Mouse (Mus musculus) retina, postnatal 7 days (tissue): ENCODE data around the gene Ddx18.

ENCODE experiments used
- DNase-seq: peaks from one replicate; pipeline ENCODE4 v3.0.0-alpha.2; 2012; ENCODE audit warnings: low read depth, low spot score

Ddx18 gene

DNA sequence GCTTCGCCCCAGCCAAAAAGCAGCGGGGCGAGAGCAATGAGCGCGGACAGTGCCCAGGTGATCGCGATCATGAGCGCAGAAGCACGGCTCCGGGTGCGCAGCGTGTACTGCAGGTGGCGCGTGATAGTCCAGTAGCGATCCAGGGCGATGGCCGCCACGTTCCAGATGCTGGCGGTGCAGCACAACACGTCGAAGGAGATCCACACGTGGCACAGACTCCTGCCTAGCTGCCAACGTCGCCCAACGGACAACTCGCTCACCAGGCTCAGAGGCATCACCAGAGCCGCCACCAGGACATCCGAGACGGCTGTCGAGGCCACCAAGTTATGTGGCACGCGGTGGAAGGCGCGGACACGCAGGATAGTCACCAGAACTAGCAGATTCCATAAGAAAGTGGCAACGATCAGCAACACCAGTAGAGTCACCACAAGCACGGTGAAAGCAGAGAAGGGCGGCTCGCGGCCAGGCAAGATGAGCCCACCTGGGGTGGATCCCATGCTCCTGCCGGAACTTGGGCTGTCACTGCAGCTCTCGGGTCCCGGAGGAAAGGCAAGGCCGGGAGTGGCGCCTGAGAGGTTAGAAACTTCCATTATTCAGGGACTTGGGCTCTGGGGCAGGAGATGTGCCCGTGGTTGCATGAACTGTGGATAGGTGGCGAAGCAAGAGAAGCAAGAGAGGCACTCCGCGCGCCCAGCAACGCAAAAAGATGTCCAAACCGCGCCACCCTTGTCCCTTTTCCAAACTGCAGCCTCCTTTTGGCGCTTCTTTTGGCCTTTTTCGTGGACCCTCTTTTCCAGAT lies 40.0 kb downstream of the Ddx18 start:
- no peak for DNase-seq

GRCm38 (mm10) chr1:121527061-121527460 lies 40.7 kb downstream of the Ddx18 start:
- DNase-seq = no peak

DNA sequence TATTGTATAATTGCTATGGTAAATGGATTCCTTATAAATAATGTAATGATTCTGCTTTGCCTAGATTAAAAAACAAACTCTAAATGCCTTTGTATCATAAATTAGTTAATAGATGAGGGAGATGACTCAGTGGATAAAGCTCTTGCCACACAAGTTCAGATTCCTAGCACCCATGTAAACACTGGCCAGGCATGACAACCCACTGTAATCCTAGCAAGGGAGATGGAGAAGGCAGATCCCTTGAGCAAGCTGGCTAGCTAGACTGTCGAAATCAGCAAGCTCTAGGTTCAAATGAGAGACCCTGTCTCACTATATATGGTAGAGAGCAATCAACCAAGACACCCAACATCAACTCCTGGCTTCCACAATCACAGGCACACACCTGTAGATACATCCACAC lies 49.2 kb downstream of the Ddx18 start:
- DNase-seq = no peak

DNA sequence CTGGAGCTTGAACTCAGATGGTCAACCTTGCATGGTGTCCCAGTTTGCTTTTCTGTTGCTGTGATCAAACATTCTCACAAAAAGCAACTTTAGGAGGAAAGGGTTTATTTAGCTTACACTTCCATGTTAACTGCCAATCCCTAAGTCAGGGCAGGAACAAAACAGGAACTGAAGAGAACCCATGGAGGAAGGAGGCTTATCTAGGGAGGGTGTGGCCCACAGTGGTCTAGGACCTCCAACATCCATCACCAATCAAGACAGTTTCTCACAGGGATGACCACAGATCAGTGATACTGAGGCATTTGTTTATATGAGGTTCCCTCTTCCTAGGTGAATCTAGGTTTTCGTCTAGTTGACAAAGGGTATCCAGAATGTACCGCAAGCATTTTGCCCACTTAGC lies 55.8 kb downstream of the Ddx18 start:
- no peak for DNase-seq

GRCm38 (mm10) chr1:121511186-121511585 lies 56.6 kb downstream of the Ddx18 start:
- DNase-seq = no peak

- no peak for DNase-seq
Measured at GRCm38 (mm10) chr1:121510420-121511140, 57.2 kb downstream of the Ddx18 start.

DNA sequence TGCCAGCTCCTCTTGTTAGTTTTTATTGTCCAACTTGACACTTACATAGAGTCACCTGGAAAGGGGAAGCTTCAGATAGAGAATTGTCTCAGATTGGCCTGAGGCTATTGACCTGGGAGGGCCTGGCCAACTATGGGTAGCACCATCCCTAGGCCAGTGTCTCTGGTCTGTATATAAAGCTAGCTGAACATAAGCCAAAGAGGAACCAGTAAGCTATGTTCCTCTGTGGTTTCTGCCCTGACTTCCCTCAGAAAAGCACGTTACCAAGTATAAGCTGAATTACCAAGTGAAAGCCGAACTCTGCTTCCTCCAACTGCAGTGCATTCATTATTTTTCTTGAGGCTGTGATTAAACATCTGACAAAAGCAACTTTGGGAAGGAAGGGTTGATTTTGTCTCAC lies 59.1 kb downstream of the Ddx18 start:
- DNase-seq = no peak
